Mouse (Mus musculus): ENCODE measurements at regions not wholly inside any gene's neighbourhood (a gene's known extent, or its start where the extent isn't known, plus 50 kb on each side); places are given as distances from the start of the nearest gene placed in this dataset.

DNA sequence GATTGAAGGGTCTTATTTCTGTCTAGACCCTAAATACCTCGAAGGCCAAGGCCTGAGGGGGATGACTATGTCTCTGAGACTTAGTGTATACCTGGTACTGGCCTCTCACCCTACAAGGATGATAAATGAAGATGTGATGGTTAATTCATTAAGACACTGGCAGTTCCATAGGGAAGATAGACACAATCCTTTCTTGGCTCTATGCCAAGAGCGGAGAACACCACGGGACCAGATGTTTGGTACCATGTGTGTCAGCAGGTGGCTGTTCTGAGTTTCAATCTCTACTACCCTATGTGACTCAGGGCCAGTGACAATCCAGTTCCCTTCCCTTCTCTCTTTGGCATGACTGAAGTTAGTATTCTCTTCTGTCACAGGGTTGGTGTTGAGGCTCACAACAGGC, 1185.2 kb upstream of the A1bg start:
- no peak overlapping the region for H3K4me3 ChIP-seq (replicated peaks; ENCODE audit: insufficient read depth, low read depth, low read length)
- DNase-seq, result no peak
- peaks cover 11% of the 10 kb centered on the region for H3K4me1 ChIP-seq (ENCODE audit: control insufficient read depth, insufficient read depth, low read length)
- H3K27me3 ChIP-seq (ENCODE audit: control insufficient read depth, insufficient read depth, low read length), result no peaks in the 10 kb centered on the region; the same call in 1 of the 2 replicates
- no peak overlapping the region for H3K27ac ChIP-seq (ENCODE audit: insufficient read depth, low read length)
- 27% methylated on average over 3 of the region's 3 CpGs for WGBS
- TF ChIP-seq CTCF (IDR thresholded peaks at IDR 0.05; ENCODE audit: borderline replicate concordance, insufficient read depth, low read depth, low read length), result no peak
- no peak for TF ChIP-seq POLR2A (IDR thresholded peaks at IDR 0.05; ENCODE audit: borderline replicate concordance, insufficient read depth, low read length)

DNA sequence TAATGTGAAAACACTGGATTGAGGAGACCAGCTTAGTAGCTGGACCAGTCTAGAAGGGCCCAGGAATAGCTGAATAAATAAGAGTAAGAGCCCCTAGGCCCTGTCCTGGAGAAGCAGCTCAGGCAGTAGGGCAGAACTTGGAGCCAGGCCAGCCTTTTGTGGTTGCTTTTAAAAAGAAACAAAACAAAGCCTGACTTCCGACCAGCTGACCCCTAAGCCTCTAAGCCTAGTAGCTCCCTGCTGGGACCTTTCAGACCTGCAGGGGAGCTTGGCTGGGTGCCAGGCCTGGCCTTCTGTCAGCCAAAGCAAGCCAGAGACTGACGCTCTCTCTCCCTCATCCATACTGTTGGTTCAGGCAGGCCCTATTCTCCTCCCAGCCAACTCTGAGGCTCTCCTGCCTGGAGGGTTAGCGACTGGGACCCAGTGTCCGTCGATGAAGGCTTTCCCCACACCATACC, 1183.7 kb upstream of the A1bg start:
- WGBS, result 5% methylated on average over 5 of the region's 5 CpGs
- Histone ChIP-seq H3K27me3 (ENCODE audit: control insufficient read depth, insufficient read depth, low read length) (no peaks in the 10 kb centered on the region; the same call in 1 of the 2 replicates), H3K27ac (ENCODE audit: insufficient read depth, low read length) (no peak overlapping the region), H3K4me3 (replicated peaks; ENCODE audit: insufficient read depth, low read depth, low read length) (no peak overlapping the region), H3K4me1 (ENCODE audit: control insufficient read depth, insufficient read depth, low read length) (peaks cover 11% of the 10 kb centered on the region)
- TF ChIP-seq CTCF (IDR thresholded peaks at IDR 0.05; ENCODE audit: borderline replicate concordance, insufficient read depth, low read depth, low read length) (no peak), POLR2A (IDR thresholded peaks at IDR 0.05; ENCODE audit: borderline replicate concordance, insufficient read depth, low read length) (no peak)
- DNase-seq, result peak; percentile 72 to 79

DNA sequence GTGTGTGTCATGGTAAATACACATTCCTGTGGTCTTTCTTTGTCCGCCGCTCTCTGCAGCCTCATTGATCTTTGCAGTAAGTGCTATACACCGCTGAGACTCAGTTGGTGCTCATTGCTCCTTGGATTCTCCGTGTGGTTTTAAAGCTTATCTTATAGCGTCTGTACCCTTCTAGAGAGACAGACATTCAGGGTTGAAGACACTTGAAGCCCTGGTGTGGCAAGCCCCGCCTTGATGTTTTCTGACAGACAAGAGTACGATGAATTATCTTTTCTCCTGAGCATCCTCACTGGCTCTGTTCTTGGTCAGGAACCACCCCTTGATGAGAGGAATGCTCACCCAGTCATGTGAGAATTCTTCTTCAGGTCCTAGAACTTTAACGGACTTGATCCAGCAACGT, 1182.7 kb upstream of the A1bg start:
- WGBS, result 94% methylated on average over 9 of the region's 9 CpGs
- TF ChIP-seq POLR2A (IDR thresholded peaks at IDR 0.05; ENCODE audit: borderline replicate concordance, insufficient read depth, low read length) (no peak), CTCF (IDR thresholded peaks at IDR 0.05; ENCODE audit: borderline replicate concordance, insufficient read depth, low read depth, low read length) (no peak)
- Histone ChIP-seq H3K4me3 (replicated peaks; ENCODE audit: insufficient read depth, low read depth, low read length) (no peak overlapping the region), H3K4me1 (ENCODE audit: control insufficient read depth, insufficient read depth, low read length) (peaks cover 11% of the 10 kb centered on the region), H3K27ac (ENCODE audit: insufficient read depth, low read length) (no peak overlapping the region), H3K27me3 (ENCODE audit: control insufficient read depth, insufficient read depth, low read length) (no peaks in the 10 kb centered on the region; the same call in 1 of the 2 replicates)
- no peak for DNase-seq

DNA sequence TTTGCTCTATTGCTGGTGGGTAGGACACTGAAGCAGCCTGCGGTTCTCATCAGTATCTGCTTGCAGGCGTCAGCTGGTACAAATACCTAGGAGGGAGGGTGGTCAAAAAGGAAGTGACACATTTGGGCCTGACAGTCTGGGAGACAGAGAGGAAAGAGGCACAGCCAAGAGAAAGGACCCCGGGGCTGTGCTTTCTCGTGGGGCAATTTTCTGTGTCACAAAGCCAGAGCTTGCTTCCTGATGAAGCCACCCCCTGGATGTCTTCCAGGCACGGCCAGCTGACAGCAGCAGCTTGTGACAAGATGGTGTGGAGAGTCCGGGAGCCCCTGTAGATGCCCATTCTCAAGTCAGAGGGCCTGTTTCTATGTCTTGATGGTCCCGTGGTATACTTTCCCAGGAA, 1181.8 kb upstream of the A1bg start:
- TF ChIP-seq POLR2A (IDR thresholded peaks at IDR 0.05; ENCODE audit: borderline replicate concordance, insufficient read depth, low read length) (no peak), CTCF (IDR thresholded peaks at IDR 0.05; ENCODE audit: borderline replicate concordance, insufficient read depth, low read depth, low read length) (no peak)
- H3K4me3 ChIP-seq (replicated peaks; ENCODE audit: insufficient read depth, low read depth, low read length), result no peak overlapping the region
- no peak overlapping the region for H3K27ac ChIP-seq (ENCODE audit: insufficient read depth, low read length)
- peak in 1 of 2 experiments; percentile 18 for DNase-seq
- H3K4me1 ChIP-seq (ENCODE audit: control insufficient read depth, insufficient read depth, low read length), result peaks cover 11% of the 10 kb centered on the region
- no peaks in the 10 kb centered on the region; the same call in 1 of the 2 replicates for H3K27me3 ChIP-seq (ENCODE audit: control insufficient read depth, insufficient read depth, low read length)
- WGBS, result 37% methylated on average over 7 of the region's 7 CpGs

DNA sequence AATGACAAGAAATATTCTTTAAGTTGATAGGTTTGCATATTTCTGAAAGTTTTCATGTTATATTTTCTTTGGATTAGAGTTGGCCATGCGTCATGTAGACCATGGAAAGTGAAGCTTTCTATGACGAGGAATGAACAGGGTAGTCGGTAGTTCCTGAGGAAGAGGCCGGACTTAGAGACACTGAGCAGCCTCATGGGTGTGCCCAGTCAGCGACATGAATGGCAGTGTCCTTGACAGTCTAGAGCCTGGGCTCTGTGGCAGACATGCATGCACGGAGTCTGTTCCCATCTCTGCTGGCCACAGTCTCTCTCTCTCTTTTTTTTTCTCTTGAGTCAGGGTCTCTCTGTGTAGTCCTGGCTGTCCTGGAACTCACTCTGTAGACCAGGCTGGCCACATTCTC, 1176.9 kb upstream of the A1bg start:
- no peak overlapping the region for H3K4me3 ChIP-seq (replicated peaks; ENCODE audit: insufficient read depth, low read depth, low read length)
- no peak overlapping the region for H3K27ac ChIP-seq (ENCODE audit: insufficient read depth, low read length)
- 97% methylated on average over 6 of the region's 6 CpGs for WGBS
- H3K27me3 ChIP-seq (ENCODE audit: control insufficient read depth, insufficient read depth, low read length), result no peaks in the 10 kb centered on the region
- TF ChIP-seq POLR2A (IDR thresholded peaks at IDR 0.05; ENCODE audit: borderline replicate concordance, insufficient read depth, low read length) (no peak), CTCF (IDR thresholded peaks at IDR 0.05; ENCODE audit: borderline replicate concordance, insufficient read depth, low read depth, low read length) (no peak)
- H3K4me1 ChIP-seq (ENCODE audit: control insufficient read depth, insufficient read depth, low read length), result no peaks in the 10 kb centered on the region
- DNase-seq, result no peak

DNA sequence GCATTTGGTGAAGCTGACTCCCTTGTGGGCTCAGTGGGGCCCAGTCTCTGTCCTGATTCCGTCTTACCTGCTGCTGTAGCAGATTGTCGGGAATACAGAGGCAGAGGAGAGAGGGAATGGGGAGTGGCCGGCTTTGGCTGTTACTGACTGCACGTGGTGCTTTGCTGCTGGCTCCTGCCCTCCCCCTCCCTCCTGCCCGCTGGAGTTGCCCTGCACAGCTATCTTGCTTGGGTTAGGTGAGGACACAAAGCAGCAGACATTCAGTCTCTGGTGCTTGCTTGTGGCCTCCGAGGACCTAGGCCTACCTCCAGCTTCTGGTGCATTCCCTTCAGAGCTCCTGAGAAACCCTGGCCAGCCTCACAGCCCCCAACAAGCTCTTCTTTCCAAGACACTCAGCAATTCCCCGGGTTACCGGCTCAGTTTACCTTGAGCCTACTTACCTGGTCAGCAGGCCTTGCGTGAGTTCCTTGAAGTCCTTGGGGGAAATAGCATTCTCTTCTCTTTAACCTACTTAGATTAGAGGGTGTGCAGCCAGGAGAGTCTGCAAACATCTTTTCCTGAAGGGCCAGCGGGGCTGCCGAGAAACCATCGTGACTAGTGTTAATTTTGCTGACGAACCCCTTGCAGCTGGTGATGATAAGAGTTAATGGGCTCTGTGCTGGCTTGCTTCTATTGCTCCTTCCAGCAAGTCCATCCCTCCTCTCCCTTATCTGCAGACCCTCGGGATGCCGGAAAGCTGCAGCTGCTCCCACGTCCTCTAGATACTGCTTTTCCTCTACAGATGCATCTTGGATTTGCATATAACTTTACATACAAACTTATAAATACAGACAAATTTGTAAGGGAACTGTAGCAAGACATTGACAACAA, 1176.2 kb upstream of the A1bg start:
- WGBS, result 68% methylated on average over 16 of the region's 16 CpGs
- no peak for DNase-seq
- H3K27ac ChIP-seq (ENCODE audit: insufficient read depth, low read length), result no peak overlapping the region
- H3K4me3 ChIP-seq (replicated peaks; ENCODE audit: insufficient read depth, low read depth, low read length), result no peak overlapping the region
- H3K27me3 ChIP-seq (ENCODE audit: control insufficient read depth, insufficient read depth, low read length), result no peaks in the 10 kb centered on the region
- no peaks in the 10 kb centered on the region for H3K4me1 ChIP-seq (ENCODE audit: control insufficient read depth, insufficient read depth, low read length)
- TF ChIP-seq POLR2A (IDR thresholded peaks at IDR 0.05; ENCODE audit: borderline replicate concordance, insufficient read depth, low read length) (no peak), CTCF (IDR thresholded peaks at IDR 0.05; ENCODE audit: borderline replicate concordance, insufficient read depth, low read depth, low read length) (no peak)

DNA sequence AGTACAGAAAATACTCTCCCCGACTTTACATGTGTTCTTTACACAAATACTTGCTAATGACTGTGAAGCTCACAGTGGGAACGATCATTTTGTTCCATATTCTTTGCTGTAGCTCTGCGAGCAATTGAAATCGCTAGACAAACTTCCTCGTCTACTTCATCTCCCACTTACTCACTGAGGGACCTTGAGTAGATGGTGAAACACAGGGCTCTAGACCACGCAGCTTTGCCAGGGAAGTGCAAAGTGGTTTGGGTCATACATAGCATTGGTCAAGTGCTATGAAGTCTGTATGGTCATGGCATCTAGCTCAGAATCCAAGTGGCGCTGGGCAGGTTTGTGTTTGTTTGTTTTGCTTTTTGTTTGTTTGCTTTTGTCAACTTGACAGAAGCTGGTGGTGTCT, 1174.0 kb upstream of the A1bg start:
- H3K27ac ChIP-seq (ENCODE audit: insufficient read depth, low read length), result no peak overlapping the region
- TF ChIP-seq CTCF (IDR thresholded peaks at IDR 0.05; ENCODE audit: borderline replicate concordance, insufficient read depth, low read depth, low read length) (no peak), POLR2A (IDR thresholded peaks at IDR 0.05; ENCODE audit: borderline replicate concordance, insufficient read depth, low read length) (no peak)
- no peak overlapping the region for H3K4me3 ChIP-seq (replicated peaks; ENCODE audit: insufficient read depth, low read depth, low read length)
- H3K4me1 ChIP-seq (ENCODE audit: control insufficient read depth, insufficient read depth, low read length), result no peaks in the 10 kb centered on the region; the same call in 1 of the 2 replicates
- DNase-seq, result no peak
- H3K27me3 ChIP-seq (ENCODE audit: control insufficient read depth, insufficient read depth, low read length), result no peaks in the 10 kb centered on the region
- 89% methylated on average over 7 of the region's 7 CpGs for WGBS

DNA sequence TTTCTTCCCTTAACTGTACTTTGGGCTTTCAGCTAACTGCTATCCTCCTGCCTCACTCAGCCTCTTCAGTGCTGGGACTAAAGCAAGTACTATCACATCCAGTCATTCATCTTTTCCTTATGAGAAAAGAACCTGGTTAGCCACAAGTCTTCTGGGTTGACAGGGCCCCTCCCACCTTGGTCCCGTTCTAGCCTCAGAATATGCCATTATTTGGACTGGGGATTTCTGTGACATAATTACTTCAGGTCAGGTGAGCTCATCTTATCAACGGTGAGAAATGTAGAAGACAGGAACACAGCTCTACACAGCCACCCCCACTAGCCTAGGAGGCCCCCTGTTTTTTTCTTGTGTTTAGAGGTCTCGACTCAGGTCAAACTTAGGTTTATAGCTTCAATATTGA, 1172.4 kb upstream of the A1bg start:
- Histone ChIP-seq H3K27me3 (ENCODE audit: control insufficient read depth, insufficient read depth, low read length) (no peaks in the 10 kb centered on the region; the same call in 1 of the 2 replicates), H3K27ac (ENCODE audit: insufficient read depth, low read length) (no peak overlapping the region), H3K4me3 (replicated peaks; ENCODE audit: insufficient read depth, low read depth, low read length) (no peak overlapping the region), H3K4me1 (ENCODE audit: control insufficient read depth, insufficient read depth, low read length) (no peaks in the 10 kb centered on the region; the same call in 1 of the 2 replicates)
- DNase-seq, result no peak
- 88% methylated on average over 3 of the region's 3 CpGs for WGBS
- TF ChIP-seq POLR2A (IDR thresholded peaks at IDR 0.05; ENCODE audit: borderline replicate concordance, insufficient read depth, low read length) (no peak), CTCF (IDR thresholded peaks at IDR 0.05; ENCODE audit: borderline replicate concordance, insufficient read depth, low read depth, low read length) (no peak)

All from cerebellum, adult 2 months (tissue).